Comparison of ENCODE assay signal across 16 mouse cellular contexts in genomic region chrX:121270071-121270470, GRCm38 (mm10).
DNase-seq lines count a peak whose midpoint lies in the region; ATAC-seq and TF ChIP-seq lines count a peak whose summit lies in the region.
"Had no signal": no experiment of that assay in that cellular context is flagged by ENCODE, and none has a peak within 500 bp of the region (broad histone marks: within the 10 kb centered on the region; RNA-seq: fewer than 3 reads in every experiment).

No protein-coding gene starts in this region.

- no peaks in the 10 kb centered on the region for H3K4me1 ChIP-seq in limb, embryonic 14.5 days (ENCODE audit: control insufficient read depth, insufficient read depth, low read length)
- H3K4me1 ChIP-seq: forebrain, embryonic 15.5 days; liver, embryonic 12.5 days; midbrain, embryonic 10.5 days had no signal

- H3K4me2 ChIP-seq in limb, embryonic 14.5 days (replicated peaks; ENCODE audit: low read depth, low read length, severe bottlenecking) = no peak overlapping the region
- H3K4me2 ChIP-seq: forebrain, embryonic 15.5 days; liver, embryonic 12.5 days had no signal

- H3K27me3 ChIP-seq in limb, embryonic 14.5 days (ENCODE audit: control insufficient read depth, insufficient read depth, low read length) = no peaks in the 10 kb centered on the region
- H3K27me3 ChIP-seq: forebrain, embryonic 15.5 days; liver, embryonic 12.5 days had no signal

- H3K36me3 ChIP-seq in limb, embryonic 14.5 days (ENCODE audit: control insufficient read depth, insufficient read depth, low read length) = no peaks in the 10 kb centered on the region
- H3K36me3 ChIP-seq: forebrain, embryonic 15.5 days; liver, embryonic 12.5 days; midbrain, embryonic 10.5 days had no signal

- no peak for TF ChIP-seq POLR2A in limb, embryonic 14.5 days (IDR thresholded peaks at IDR 0.05; ENCODE audit: borderline replicate concordance, extremely low read depth, insufficient read depth, insufficient read length)

- no peak overlapping the region for H3K4me3 ChIP-seq in limb, embryonic 14.5 days (replicated peaks; ENCODE audit: low read length)
- H3K4me3 ChIP-seq: forebrain, embryonic 15.5 days; liver, embryonic 12.5 days; midbrain, embryonic 10.5 days had no signal

- H3K9me3 ChIP-seq in limb, embryonic 14.5 days (ENCODE audit: control insufficient read depth, low read length) = no peaks in the 10 kb centered on the region
- H3K9me3 ChIP-seq: forebrain, embryonic 15.5 days; liver, embryonic 12.5 days; midbrain, embryonic 10.5 days had no signal

- H3K9ac ChIP-seq in limb, embryonic 14.5 days (ENCODE audit: low read depth, low read length, severe bottlenecking) = no peak overlapping the region
- H3K9ac ChIP-seq: forebrain, embryonic 15.5 days; liver, embryonic 12.5 days had no signal

- ATAC-seq in limb, embryonic 14.5 days (ENCODE audit: low FRiP score, low read depth) = no peak
- ATAC-seq: forebrain, embryonic 15.5 days; liver, embryonic 12.5 days had no signal

- no peak overlapping the region for H3K27ac ChIP-seq in limb, embryonic 14.5 days (replicated peaks; ENCODE audit: low read depth, low read length)
- H3K27ac ChIP-seq: forebrain, embryonic 15.5 days; liver, embryonic 12.5 days; midbrain, embryonic 10.5 days had no signal

- DNase-seq in embryo, embryonic 11.5 days (ENCODE audit: low read depth, low spot score) = peak; percentile 0
- DNase-seq in embryo, embryonic 10 days (ENCODE audit: low spot score) = no peak
- peak; percentile 8 for DNase-seq in kidney, postnatal 10 days
- DNase-seq in kidney, adult 18-20 months = no peak
- DNase-seq in MEL-GATA-1-ER (ENCODE audit: extremely low read depth, low read depth) = peak; percentile 1
- DNase-seq in limb, embryonic 14.5 days (ENCODE audit: low spot score) = peak; percentile 4
- no peak for DNase-seq in layer of hippocampus, adult 18-20 months (ENCODE audit: low spot score in 2 of 2)
- no peak for DNase-seq in cerebellum, postnatal 25 days
- DNase-seq: adrenal gland, postnatal 25 days; B cell, adult 2 months; cerebellum, postnatal 36 days; lung, postnatal 10 days; thymus, postnatal 4 days had no signal

Comparison
In these comparisons a context has a peak if more than half of its experiments do, and no peak if none do; other contexts are left out.
1. DNase-seq: peak in embryo, embryonic 11.5 days (single experiment), kidney, postnatal 10 days (single experiment), MEL-GATA-1-ER (single experiment) and limb, embryonic 14.5 days (single experiment); none in embryo, embryonic 10 days (single experiment), kidney, adult 18-20 months (single experiment), layer of hippocampus, adult 18-20 months (0 of 2) and cerebellum, postnatal 25 days (0 of 2).